Mouse (Mus musculus) liver, embryonic 14.5 days (tissue): ENCODE measurements around the gene S100a4. TPM values are rescaled to one million over a fixed set of nuclear protein-coding genes. Genes with fewer than 3 reads are reported as not detected.

Experiments
- ATAC-seq: fragments of 200-750 bp; cut with Nextera tagmentation; 2 replicates; pipeline ENCODE4 v1.8.0; 2017; ENCODE audit warnings: moderate number of reproducible peaks, mild to moderate bottlenecking, moderate library complexity; ENCODE audit not compliant: insufficient read depth
- DNase-seq, 3 experiments: peaks; one replicate each; pipeline ENCODE4 v3.0.0-alpha.2; 2012 to 2013; ENCODE audit warnings: low read depth in 3 of 3, low spot score in 3 of 3
- H3K27ac ChIP-seq: fragments of 300-500 bp; sonication (generic); 2 replicates; pipeline ENCODE4 v1.5.1; 2014; ENCODE audit warnings: moderate library complexity, mild to moderate bottlenecking, control low read depth, inconsistent platforms
- H3K27me3 ChIP-seq: fragments of 300-500 bp; sonication (generic); 2 replicates; pipeline ENCODE4 v1.6.1; 2014; ENCODE audit warnings: mild to moderate bottlenecking, low read length, moderate library complexity; ENCODE audit not compliant: control insufficient read depth, insufficient read depth
- H3K36me3 ChIP-seq: fragments of 300-500 bp; sonication (generic); replicated peaks from 2 replicates; pipeline ENCODE4 v1.6.1; 2014; ENCODE audit warnings: low read depth; ENCODE audit not compliant: control insufficient read depth, insufficient read depth
- H3K4me1 ChIP-seq, 2 experiments: fragments of 200-500 bp in 1 of 2; fragments of 300-500 bp in 1 of 2; sonication (generic) in 1 of 2; replicated peaks; 2 replicates each; pipeline ENCODE4 v1.6.1; 2012 to 2014; ENCODE audit warnings: antibody characterized with exemption in 1 of 2, inconsistent platforms in 1 of 2, low read length in 1 of 2; ENCODE audit not compliant: control insufficient read depth in 2 of 2, insufficient read depth in 2 of 2
- H3K4me2 ChIP-seq: fragments of 300-500 bp; sonication (generic); 2 replicates; pipeline ENCODE4 v1.6.1; 2014; ENCODE audit warnings: low read depth, mild to moderate bottlenecking, control low read depth, moderate library complexity
- H3K4me3 ChIP-seq, 2 experiments: fragments of 200-500 bp in 1 of 2; fragments of 300-500 bp in 1 of 2; sonication (generic) in 1 of 2; 2 replicates each; pipeline ENCODE4 v1.5.1; 2012 to 2014; ENCODE audit warnings: low read depth in 2 of 2, low read length in 2 of 2, mild to moderate bottlenecking in 2 of 2, control low read depth in 1 of 2, inconsistent platforms in 1 of 2, moderate library complexity in 1 of 2; ENCODE audit not compliant: insufficient read depth in 1 of 2
- H3K9ac ChIP-seq: fragments of 300-500 bp; sonication (generic); replicated peaks from 2 replicates; pipeline ENCODE4 v1.6.1; 2014; ENCODE audit warnings: mild to moderate bottlenecking, control low read depth, moderate library complexity
- H3K9me3 ChIP-seq: fragments of 300-500 bp; sonication (generic); 2 replicates; pipeline ENCODE4 v1.6.1; 2016; ENCODE audit warnings: low read length, mixed read lengths; ENCODE audit not compliant: control insufficient read depth
- CTCF ChIP-seq: IDR thresholded peaks from 2 replicates; pipeline ENCODE4 v1.5.1; 2016; ENCODE audit warnings: antibody characterized with exemption, low read depth, control low read depth
- EP300 ChIP-seq: IDR thresholded peaks from 2 replicates; pipeline ENCODE4 v1.6.1; 2016; ENCODE audit warnings: antibody characterized with exemption, low read depth
- WGBS: fragments of 180-500 bp; shearing (Covaris S2); extraction: QIAGEN DNeasy Blood & Tissue Kit; methylation state at CpG from one replicate; pipeline ENCODE4 v1.1.7; 2014; ENCODE audit not compliant: insufficient replicate concordance; 5-methylcytosine and 5-hydroxymethylcytosine counted together
- polyA plus RNA-seq, 2 experiments: library from polyadenylated mRNA; depleted of rRNA in 1 of 2; stranded (reverse) in 1 of 2; unstranded in 1 of 2; fragments of >200 nt; fragmentation: Nextera tagmentation in 1 of 2; extraction: Ambion mirVana in 1 of 2; gene quantifications; 2 replicates each; pipeline versions ENCODE4 v1.2.1 to v1.2.3; 2012 to 2014

S100a4 gene
- polyA plus RNA-seq, 2 experiments: 1.0 to 2.0 TPM

- H3K9ac ChIP-seq: no peak overlapping the region
- no peaks in the 10 kb centered on the region for H3K27me3 ChIP-seq
- H3K4me2 ChIP-seq: no peak overlapping the region
- DNase-seq: no peak
- H3K4me3 ChIP-seq: no peak overlapping the region
- no peaks in the 10 kb centered on the region for H3K9me3 ChIP-seq
- H3K36me3 ChIP-seq: no peaks in the 10 kb centered on the region
- TF ChIP-seq CTCF (no peak), EP300 (no peak)
- no peak for ATAC-seq
- no peaks in the 10 kb centered on the region for H3K4me1 ChIP-seq
- H3K27ac ChIP-seq: no peak overlapping the region
- 50% methylated on average over 6 of the region's 6 CpGs for WGBS
Measured at GRCm38 (mm10) chr3:90597736-90598135, 5.8 kb upstream of the S100a4 start.

DNA sequence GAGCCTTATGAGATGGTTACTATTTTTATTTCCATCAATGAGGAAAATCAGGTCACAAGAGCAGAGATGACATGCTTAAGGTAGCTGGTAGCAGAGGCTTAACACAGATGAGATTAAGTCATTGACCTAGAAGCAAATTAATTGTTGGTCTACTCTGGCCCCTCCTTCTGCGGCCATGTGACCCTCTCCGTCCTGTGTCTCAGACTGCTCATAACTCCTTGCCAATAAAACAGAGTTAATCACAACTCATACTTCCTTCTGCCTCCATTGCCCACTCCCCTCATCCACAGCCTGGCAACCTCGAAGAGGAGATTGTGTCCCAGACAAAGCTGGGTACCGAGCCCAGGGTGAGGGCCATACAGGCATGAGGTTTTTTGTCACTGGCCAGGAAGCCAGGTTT lies 5.4 kb upstream of the S100a4 start:
- no peak overlapping the region for H3K4me3 ChIP-seq
- no peak overlapping the region for H3K4me2 ChIP-seq
- H3K9me3 ChIP-seq: no peaks in the 10 kb centered on the region
- no peaks in the 10 kb centered on the region for H3K4me1 ChIP-seq
- no peak overlapping the region for H3K9ac ChIP-seq
- H3K36me3 ChIP-seq: no peaks in the 10 kb centered on the region
- no peak overlapping the region for H3K27ac ChIP-seq
- no peaks in the 10 kb centered on the region for H3K27me3 ChIP-seq
- DNase-seq (no peak), ATAC-seq (no peak)
- WGBS: 49% methylated on average over 4 of the region's 4 CpGs
- TF ChIP-seq CTCF (no peak), EP300 (no peak)

- Histone ChIP-seq H3K36me3 (no peaks in the 10 kb centered on the region), H3K9me3 (no peaks in the 10 kb centered on the region), H3K4me1 (no peaks in the 10 kb centered on the region), H3K4me3 (no peak overlapping the region), H3K4me2 (no peak overlapping the region), H3K9ac (no peak overlapping the region), H3K27ac (no peak overlapping the region), H3K27me3 (no peaks in the 10 kb centered on the region)
- no peak for ATAC-seq
- no peak for DNase-seq
- 50% methylated on average over 3 of the region's 3 CpGs for WGBS
- TF ChIP-seq CTCF (no peak), EP300 (no peak)
Measured at GRCm38 (mm10) chr3:90599401-90599800, 4.2 kb upstream of the S100a4 start.

DNA sequence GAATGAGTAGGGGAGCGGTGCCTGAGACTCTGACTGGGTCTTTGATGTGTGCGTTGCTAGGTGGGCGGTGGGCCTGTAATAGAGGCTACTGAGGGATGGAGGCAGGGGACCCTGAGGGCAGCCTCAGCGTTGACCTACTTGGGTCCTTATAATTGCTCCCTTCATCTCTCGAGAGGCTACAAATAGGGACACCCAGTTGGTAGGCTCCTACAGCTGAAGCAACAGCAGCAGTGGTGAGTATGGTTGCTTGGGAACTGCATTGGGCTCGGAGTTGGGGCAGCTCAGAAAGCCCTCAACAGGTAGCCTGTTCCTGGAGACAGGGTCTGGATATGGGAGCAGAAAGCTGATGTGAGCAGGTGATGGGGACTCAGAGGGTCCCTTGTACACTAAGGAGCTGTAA lies 3.5 kb upstream of the S100a4 start:
- WGBS: 68% methylated on average over 6 of the region's 6 CpGs
- no peak for TF ChIP-seq EP300
- no peak for DNase-seq
- ATAC-seq: no peak
- Histone ChIP-seq H3K27me3 (no peaks in the 10 kb centered on the region), H3K4me3 (no peak overlapping the region), H3K27ac (no peak overlapping the region), H3K9me3 (no peaks in the 10 kb centered on the region), H3K4me1 (peaks cover 0 to 3% of the 10 kb centered on the region in 2 experiments; a peak in 1 of 4 replicates), H3K4me2 (no peak overlapping the region), H3K9ac (no peak overlapping the region), H3K36me3 (no peaks in the 10 kb centered on the region)

- ATAC-seq (no peak), DNase-seq (no peak)
- Histone ChIP-seq H3K36me3 (no peaks in the 10 kb centered on the region), H3K4me1 (peaks cover 0 to 3% of the 10 kb centered on the region in 2 experiments; a peak in 1 of 4 replicates), H3K9me3 (no peaks in the 10 kb centered on the region), H3K4me2 (no peak overlapping the region), H3K9ac (no peak overlapping the region), H3K4me3 (no peak overlapping the region), H3K27ac (no peak overlapping the region), H3K27me3 (no peaks in the 10 kb centered on the region)
- 48% methylated on average over 8 of the region's 8 CpGs for WGBS
- TF ChIP-seq CTCF (no peak), EP300 (no peak)
Measured at GRCm38 (mm10) chr3:90600458-90601195, 2.9 kb upstream of the S100a4 start.
